Mouse (Mus musculus) forebrain, embryonic 13.5 days (tissue): ENCODE data around the gene Plk3. TPM values are rescaled to one million over a fixed set of nuclear protein-coding genes. Genes with fewer than 3 reads are reported as not detected.

Experiments
- ATAC-seq: fragments of 200-750 bp; cut with Nextera tagmentation; 2 replicates; pipeline ENCODE4 v1.8.0; 2017
- H3K27ac ChIP-seq: fragments of 300-500 bp; sonication (generic); 2 replicates; pipeline ENCODE4 v1.5.1; 2015; ENCODE audit warnings: inconsistent platforms, mild to moderate bottlenecking, moderate library complexity
- H3K27me3 ChIP-seq: fragments of 300-500 bp; sonication (generic); 2 replicates; pipeline ENCODE4 v1.6.1; 2015; ENCODE audit warnings: mild to moderate bottlenecking, inconsistent platforms
- H3K36me3 ChIP-seq: fragments of 300-500 bp; sonication (generic); 2 replicates; pipeline ENCODE4 v1.6.1; 2015; ENCODE audit warnings: mild to moderate bottlenecking, inconsistent platforms; ENCODE audit not compliant: poor library complexity, severe bottlenecking
- H3K4me1 ChIP-seq: fragments of 300-500 bp; sonication (generic); 2 replicates; pipeline ENCODE4 v1.6.1; 2015; ENCODE audit warnings: inconsistent platforms
- H3K4me2 ChIP-seq: fragments of 300-500 bp; sonication (generic); 2 replicates; pipeline ENCODE4 v1.6.1; 2015; ENCODE audit warnings: inconsistent platforms, mild to moderate bottlenecking, moderate library complexity
- H3K4me3 ChIP-seq: fragments of 300-500 bp; sonication (generic); 2 replicates; pipeline ENCODE4 v1.5.1; 2015; ENCODE audit warnings: mild to moderate bottlenecking, inconsistent platforms
- H3K9ac ChIP-seq: fragments of 300-500 bp; sonication (generic); 2 replicates; pipeline ENCODE4 v1.6.1; 2015; ENCODE audit warnings: mild to moderate bottlenecking, inconsistent platforms
- H3K9me3 ChIP-seq: fragments of 300-500 bp; sonication (generic); replicated peaks from 2 replicates; pipeline ENCODE4 v1.6.1; 2016; ENCODE audit warnings: inconsistent platforms
- whole genome bisulfite sequencing: fragments of 180-500 bp; shearing (Covaris S2); methylation state at CpG from one replicate; pipeline ENCODE4 v1.1.7; 2015; 5-methylcytosine and 5-hydroxymethylcytosine counted together
- polyA plus RNA-seq: library from polyadenylated mRNA; unstranded; fragments of >200 nt; fragmentation: Nextera tagmentation; extraction: Ambion mirVana; gene quantifications from 2 replicates; pipeline ENCODE4 v1.2.1, GENCODE M21; 2015

Plk3 gene
- polyA plus RNA-seq, 1 experiment from 2014 or later, result 11.4 TPM

DNA sequence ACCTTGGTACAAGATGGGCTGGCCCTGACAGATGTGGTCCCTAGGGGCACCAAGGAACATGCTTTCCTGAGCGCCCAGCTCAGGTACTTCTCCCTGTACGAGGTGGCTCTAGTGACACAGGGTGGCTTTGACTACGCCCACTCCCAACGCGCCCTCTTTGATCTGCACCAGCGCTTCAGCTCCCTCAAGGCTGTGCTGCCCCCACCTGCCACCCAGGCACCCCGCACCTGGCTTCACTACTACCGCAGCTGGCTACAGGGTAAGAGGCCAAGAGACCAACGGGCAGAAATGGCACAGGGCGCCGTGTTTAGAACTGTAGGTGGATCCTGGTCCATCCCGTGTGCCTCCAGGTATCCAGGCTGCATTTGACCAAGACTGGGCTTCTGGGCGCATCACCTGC, 23.5 kb downstream of the Plk3 start:
- no peak for ATAC-seq
- Histone ChIP-seq H3K9ac (no peak overlapping the region), H3K27ac (no peak overlapping the region), H3K4me1 (peaks cover 8% of the 10 kb centered on the region), H3K4me2 (no peak overlapping the region), H3K36me3 (peaks cover 50% of the 10 kb centered on the region), H3K9me3 (no peaks in the 10 kb centered on the region), H3K4me3 (no peak overlapping the region), H3K27me3 (no peaks in the 10 kb centered on the region)
- 95% methylated on average over 13 of the region's 13 CpGs for WGBS

DNA sequence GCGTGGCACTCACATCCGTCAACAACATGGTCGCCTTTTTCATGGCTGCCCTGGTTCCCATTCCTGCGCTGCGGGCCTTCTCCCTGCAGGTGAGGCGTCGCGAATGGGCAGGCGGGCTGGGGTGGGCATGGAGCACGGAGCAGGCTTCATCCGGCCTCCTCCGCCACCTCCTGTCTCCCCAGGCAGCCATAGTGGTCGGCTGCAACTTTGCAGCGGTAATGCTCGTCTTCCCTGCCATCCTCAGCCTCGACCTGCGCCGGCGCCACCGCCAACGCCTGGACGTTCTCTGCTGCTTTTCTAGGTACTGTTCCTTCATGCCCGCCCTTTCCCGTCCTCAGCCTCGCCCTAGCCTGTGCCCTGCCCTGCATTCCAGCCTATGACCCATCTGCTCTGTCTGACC, 24.4 kb downstream of the Plk3 start:
- no peak overlapping the region for H3K4me2 ChIP-seq
- H3K4me1 ChIP-seq, result peaks cover 17% of the 10 kb centered on the region
- H3K4me3 ChIP-seq, result no peak overlapping the region
- 93% methylated on average over 25 of the region's 25 CpGs for WGBS
- peaks cover 46% of the 10 kb centered on the region for H3K36me3 ChIP-seq
- no peaks in the 10 kb centered on the region for H3K9me3 ChIP-seq
- no peak for ATAC-seq
- no peak overlapping the region for H3K9ac ChIP-seq
- no peak overlapping the region for H3K27ac ChIP-seq
- no peaks in the 10 kb centered on the region for H3K27me3 ChIP-seq

DNA sequence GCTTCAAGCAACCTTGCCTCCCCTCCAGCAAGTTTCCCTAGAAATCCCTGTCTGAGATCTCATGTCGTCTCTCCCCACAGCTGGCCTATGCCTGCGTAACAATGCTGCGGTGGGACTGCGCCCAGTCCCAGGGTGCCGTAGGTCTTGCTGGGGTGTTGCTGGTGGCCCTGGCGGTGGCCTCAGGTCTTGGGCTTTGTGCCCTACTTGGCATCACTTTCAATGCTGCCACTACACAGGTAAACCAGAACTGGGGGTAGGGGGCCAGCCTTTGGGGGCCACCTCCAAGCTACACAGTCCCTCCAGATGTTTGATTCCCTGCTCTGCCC, 25.3 kb downstream of the Plk3 start:
- WGBS, result 96% methylated on average over 6 of the region's 6 CpGs
- Histone ChIP-seq H3K4me1 (peaks cover 17% of the 10 kb centered on the region), H3K36me3 (peaks cover 42% of the 10 kb centered on the region), H3K9me3 (no peaks in the 10 kb centered on the region), H3K9ac (no peak overlapping the region), H3K27ac (no peak overlapping the region), H3K4me2 (no peak overlapping the region), H3K4me3 (no peak overlapping the region), H3K27me3 (no peaks in the 10 kb centered on the region)
- ATAC-seq, result no peak

DNA sequence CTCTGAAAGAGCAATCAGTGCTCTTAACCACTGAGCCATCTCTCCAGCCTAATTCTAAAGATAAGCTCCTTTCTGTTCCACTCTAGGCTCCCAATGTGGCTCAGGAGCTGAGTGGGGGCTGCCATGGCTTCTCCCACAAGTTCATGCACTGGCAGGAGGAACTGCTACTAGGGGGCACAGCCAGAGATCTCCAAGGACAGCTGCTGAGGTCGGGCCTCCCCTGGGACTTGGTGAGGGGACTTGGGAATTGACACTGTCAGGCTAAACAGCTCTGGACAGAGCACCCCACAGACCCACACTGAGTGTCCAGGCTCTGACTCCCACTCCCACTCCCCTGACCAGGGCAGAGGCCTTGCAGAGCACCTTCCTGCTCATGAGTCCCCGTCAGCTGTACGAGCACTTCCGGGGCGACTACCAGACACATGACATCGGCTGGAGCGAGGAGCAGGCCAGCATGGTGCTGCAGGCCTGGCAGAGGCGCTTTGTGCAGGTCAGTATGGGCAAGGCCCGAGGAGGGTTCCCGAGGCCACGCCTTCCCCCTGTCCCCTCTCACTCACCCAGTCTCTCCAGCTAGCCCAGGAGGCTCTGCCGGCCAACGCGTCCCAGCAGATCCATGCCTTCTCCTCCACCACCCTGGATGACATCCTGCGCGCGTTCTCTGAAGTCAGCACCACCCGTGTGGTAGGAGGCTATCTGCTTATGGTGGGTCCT, 25.8 kb downstream of the Plk3 start:
- Histone ChIP-seq H3K4me1 (peaks cover 17% of the 10 kb centered on the region), H3K27me3 (no peaks in the 10 kb centered on the region), H3K27ac (no peak overlapping the region), H3K9me3 (no peaks in the 10 kb centered on the region), H3K9ac (no peak overlapping the region; the same call in 1 of the 2 replicates), H3K36me3 (peaks cover 42% of the 10 kb centered on the region), H3K4me3 (no peak overlapping the region), H3K4me2 (no peak overlapping the region)
- WGBS, result 94% methylated on average over 18 of the region's 18 CpGs
- ATAC-seq, result no peak

DNA sequence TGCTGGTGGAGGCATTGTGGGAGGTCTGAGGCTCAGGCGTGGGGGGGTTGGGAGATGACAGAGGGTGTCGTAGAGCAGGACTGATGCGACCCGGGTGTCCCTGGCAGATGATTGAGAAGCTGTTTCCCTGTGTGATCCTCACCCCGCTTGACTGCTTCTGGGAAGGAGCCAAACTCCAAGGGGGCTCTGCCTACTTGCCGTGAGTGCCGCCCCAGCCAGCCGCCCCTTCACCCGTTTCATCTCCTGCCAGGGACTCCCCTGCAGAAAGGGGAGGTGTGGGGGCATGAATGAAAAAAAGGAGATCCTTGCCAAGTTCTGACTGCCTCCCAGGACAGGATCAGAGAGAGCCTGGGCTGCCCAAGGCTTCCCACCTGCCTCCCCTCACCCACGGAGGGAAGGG, 28.6 kb downstream of the Plk3 start:
- Histone ChIP-seq H3K4me1 (peaks cover 17% of the 10 kb centered on the region), H3K36me3 (peaks cover 28% of the 10 kb centered on the region; the same call in 1 of the 2 replicates), H3K27me3 (no peaks in the 10 kb centered on the region), H3K4me2 (peak overlapping the region; percentile 13; the same call in 1 of the 2 replicates), H3K27ac (no peak overlapping the region), H3K9me3 (no peaks in the 10 kb centered on the region), H3K9ac (0 out of 2 replicates have a peak overlapping the region, but pooled peaks have one; percentile 40), H3K4me3 (no peak overlapping the region)
- 51% methylated on average over 10 of the region's 10 CpGs for WGBS
- ATAC-seq, result no peak

DNA sequence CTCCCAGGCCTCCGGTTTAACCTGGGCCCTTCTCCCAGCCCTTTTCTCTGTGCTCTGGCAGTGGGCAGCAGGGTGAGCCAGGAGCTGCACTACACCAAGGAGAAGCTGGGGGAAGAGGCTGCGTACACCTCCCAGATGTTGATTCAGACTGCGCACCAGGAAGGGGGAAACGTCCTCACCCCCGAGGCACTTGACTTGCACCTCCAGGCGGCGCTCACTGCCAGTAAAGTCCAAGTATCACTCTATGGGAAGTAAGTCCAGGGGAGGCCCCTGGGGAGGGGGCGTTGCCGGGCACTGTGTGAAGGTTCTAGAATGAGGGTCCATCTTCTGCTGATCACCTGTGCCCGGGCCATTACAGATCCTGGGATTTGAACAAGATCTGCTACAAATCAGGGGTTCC, 29.1 kb downstream of the Plk3 start:
- Histone ChIP-seq H3K9ac (no peak overlapping the region), H3K27me3 (no peaks in the 10 kb centered on the region), H3K9me3 (no peaks in the 10 kb centered on the region), H3K36me3 (peaks cover 24% of the 10 kb centered on the region; the same call in 1 of the 2 replicates), H3K4me1 (peaks cover 17% of the 10 kb centered on the region), H3K27ac (no peak overlapping the region), H3K4me2 (no peak overlapping the region), H3K4me3 (no peak overlapping the region)
- no peak for ATAC-seq
- 78% methylated on average over 10 of the region's 10 CpGs for WGBS

DNA sequence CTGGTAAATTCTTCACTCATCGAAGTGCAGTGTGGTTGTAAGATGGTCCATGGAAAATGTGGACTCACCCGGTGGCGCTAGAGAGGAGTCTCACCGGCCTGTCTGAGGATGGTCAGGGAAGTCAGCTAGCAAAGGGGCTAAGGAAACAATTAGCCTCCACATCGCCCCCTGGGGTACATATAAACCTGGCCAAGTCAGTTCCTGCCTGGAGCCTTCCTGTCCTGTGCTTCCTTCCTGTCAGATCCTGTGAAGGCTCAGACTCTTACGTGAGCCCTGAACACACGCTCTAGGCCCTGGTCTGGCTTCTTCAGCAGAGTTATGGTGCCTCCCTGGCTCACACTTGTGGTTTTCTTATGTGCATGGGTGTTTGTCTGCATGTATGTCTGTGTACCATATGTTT, 32.5 kb downstream of the Plk3 start:
- Histone ChIP-seq H3K9me3 (no peaks in the 10 kb centered on the region), H3K4me1 (peaks cover 41% of the 10 kb centered on the region), H3K36me3 (peaks cover 3% of the 10 kb centered on the region; the same call in 1 of the 2 replicates), H3K4me3 (no peak overlapping the region), H3K27me3 (peaks cover 9% of the 10 kb centered on the region), H3K9ac (no peak overlapping the region), H3K27ac (no peak overlapping the region), H3K4me2 (no peak overlapping the region)
- no peak for ATAC-seq
- WGBS, result 49% methylated on average over 7 of the region's 7 CpGs

DNA sequence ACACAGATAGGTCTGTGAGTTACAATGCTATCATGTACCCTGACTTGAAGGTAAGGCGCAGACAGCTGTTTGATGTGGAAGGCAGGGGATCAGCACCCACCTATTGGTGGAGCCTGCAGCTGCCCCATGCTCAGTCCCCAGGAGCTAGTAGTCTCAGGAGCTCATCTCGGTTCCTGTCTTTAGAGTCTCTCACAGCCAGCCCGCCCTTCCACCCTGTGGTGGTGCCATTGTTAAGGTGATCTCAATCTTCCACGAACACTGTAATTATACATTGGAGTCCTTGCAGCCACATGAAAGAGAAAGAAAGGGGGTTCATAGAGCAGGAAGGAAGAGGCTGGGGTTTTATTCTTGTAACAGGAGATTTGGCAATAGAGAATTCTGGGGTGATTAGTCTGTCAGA, 33.7 kb downstream of the Plk3 start:
- Histone ChIP-seq H3K36me3 (peaks cover 3% of the 10 kb centered on the region; the same call in 1 of the 2 replicates), H3K9ac (no peak overlapping the region), H3K27ac (no peak overlapping the region), H3K9me3 (no peaks in the 10 kb centered on the region), H3K4me2 (no peak overlapping the region), H3K4me1 (peaks cover 41% of the 10 kb centered on the region), H3K27me3 (peaks cover 9% of the 10 kb centered on the region), H3K4me3 (no peak overlapping the region)
- 61% methylated on average over 4 of the region's 4 CpGs for WGBS
- ATAC-seq, result no peak

DNA sequence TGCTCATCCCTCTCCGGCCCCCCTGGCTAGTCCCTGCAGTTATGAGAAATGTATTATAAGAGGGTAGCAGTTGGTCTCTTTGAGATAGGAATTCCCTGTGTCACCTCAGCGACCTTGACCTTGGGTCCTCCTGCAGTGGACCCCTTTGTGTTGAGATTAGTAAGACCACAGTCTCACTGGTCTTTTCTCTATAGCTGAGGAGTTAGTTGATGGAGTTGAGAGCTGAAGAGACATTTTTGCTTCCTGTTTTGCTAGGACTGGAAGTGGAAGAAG, 35.1 kb downstream of the Plk3 start:
- 59% methylated on average over 2 of the region's 2 CpGs for WGBS
- Histone ChIP-seq H3K27ac (no peak overlapping the region), H3K4me1 (peaks cover 33% of the 10 kb centered on the region), H3K9ac (no peak overlapping the region), H3K4me2 (peak overlapping the region; percentile 88; the same call in 1 of the 2 replicates), H3K27me3 (peaks cover 9% of the 10 kb centered on the region), H3K9me3 (no peaks in the 10 kb centered on the region), H3K4me3 (no peak overlapping the region), H3K36me3 (peaks cover 3% of the 10 kb centered on the region; the same call in 1 of the 2 replicates)
- no peak for ATAC-seq

DNA sequence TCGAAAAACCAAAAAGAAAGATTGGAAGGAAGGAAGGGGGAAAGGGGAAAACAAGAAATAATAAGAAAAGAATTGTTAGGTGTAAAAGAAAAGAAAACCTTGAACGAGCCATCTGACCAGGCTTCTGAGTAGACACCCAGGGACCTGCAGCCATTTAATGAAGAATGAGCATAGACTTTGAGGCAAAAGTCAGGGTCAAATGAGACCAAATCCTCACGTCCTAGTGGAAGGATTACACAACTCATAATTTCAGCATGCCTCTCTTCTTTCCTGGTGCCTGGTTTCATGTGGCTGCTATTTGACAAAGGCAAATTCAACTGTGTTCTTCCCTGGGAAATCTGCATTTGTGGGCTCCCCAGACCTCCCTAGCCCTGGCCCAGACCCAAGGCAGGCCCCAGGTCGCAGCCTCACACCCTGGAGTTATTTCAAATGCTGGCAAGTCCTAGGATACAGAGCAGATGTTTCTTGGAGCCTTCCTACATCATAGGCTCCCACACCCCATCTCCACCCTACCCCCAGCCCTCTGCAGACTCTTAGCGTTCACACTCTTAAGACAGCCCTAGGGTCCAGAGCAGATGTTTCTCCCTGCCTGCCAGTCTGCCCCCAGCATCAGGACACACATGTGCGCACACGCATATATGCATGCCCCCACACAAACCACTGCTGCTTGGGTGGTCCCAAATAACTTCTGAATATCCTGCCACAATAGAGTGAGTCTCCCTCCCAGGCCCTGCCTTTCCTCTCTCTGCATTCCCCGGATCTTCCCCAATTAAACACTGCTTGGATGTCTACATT, 35.6 kb downstream of the Plk3 start:
- WGBS, result 57% methylated on average over 8 of the region's 8 CpGs
- peaks cover 9% of the 10 kb centered on the region for H3K27me3 ChIP-seq
- peak overlapping the region; percentile 88 for H3K4me2 ChIP-seq
- H3K36me3 ChIP-seq, result peaks cover 3% of the 10 kb centered on the region; the same call in 1 of the 2 replicates
- ATAC-seq, result no peak
- peaks cover 33% of the 10 kb centered on the region for H3K4me1 ChIP-seq
- no peak overlapping the region for H3K9ac ChIP-seq
- no peak overlapping the region for H3K27ac ChIP-seq
- H3K9me3 ChIP-seq, result no peaks in the 10 kb centered on the region
- 0 out of 2 replicates have a peak overlapping the region, but pooled peaks have one; percentile 53 for H3K4me3 ChIP-seq

DNA sequence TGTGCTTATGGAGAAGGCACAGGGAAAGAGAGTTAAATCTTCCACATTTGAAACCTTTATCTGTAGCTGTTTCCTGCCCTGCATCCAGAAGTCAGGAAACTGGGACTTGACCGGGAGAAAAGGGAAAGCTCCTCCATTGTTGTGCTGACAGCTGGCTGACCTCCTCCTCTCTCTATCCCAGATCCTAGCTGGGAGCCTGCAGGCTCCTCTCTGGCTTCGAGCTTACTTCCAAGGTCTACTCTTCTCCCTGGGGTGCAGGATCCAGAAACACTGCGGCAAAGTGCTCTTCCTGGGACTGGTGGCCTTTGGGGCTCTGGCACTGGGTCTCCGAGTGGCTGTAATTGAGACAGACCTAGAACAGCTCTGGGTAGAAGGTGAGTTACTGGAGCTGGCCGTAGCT, 37.1 kb downstream of the Plk3 start:
- 17% methylated on average over 5 of the region's 5 CpGs for WGBS
- Histone ChIP-seq H3K9me3 (no peaks in the 10 kb centered on the region), H3K27ac (no peak overlapping the region), H3K27me3 (peaks cover 9% of the 10 kb centered on the region), H3K4me1 (peaks cover 33% of the 10 kb centered on the region), H3K9ac (peak overlapping the region; percentile 53), H3K4me2 (peak overlapping the region; percentile 88), H3K4me3 (peak overlapping the region; percentile 53), H3K36me3 (peaks cover 3% of the 10 kb centered on the region; the same call in 1 of the 2 replicates)
- no peak for ATAC-seq

DNA sequence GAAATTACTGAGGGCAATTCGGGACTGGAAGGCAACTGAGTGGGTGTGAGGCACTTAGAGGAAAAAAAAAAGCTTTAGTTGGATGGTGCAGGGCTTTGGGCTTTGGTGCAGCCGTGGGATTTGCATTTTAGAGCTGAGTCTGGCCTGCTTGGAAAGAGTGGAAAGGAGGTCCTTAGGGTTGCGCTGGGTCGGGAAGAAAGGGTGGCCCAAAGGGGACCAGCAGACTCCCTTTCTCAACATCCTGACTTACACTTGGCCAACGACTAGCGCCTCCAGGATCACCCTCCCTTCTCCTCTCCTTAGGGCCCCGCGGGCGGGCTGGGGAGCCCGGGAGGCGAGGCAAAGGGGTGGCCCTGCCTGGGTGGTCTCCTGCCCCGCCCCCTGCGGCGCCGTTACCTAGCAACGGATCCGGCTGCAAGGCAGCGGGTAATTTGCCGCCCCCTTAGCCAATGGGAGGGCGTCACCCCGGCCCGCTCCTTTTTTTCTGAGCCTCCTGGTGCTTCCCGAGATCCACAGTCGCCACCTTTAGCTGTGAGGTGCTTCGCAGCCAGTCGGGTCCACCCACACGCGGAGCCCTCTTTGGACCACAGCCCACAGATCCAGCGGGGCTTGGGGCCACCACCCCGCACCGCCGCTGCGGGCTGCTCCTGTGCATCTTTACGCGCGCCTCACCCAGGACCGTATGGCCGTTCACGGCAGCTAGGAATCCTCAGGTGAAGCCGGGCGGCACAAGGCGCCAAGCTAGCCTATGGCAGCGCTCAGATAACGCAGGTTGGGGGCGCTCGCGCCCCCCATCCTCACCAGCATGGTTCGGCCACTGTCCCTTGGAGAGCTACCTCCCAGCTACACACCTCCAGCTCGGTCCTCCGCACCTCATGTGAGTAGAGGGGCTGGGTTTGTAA, 38.0 kb downstream of the Plk3 start, which contains the start of gene Ptch2:
TSS of gene Ptch2 (plus strand) at position 525 of the 902 bp plus-strand sequence.
- Histone ChIP-seq H3K9me3 (no peaks in the 10 kb centered on the region), H3K36me3 (no peaks in the 10 kb centered on the region), H3K27ac (peak within 1 kb of the TSS; percentile 7), H3K4me3 (peak within 1 kb of the TSS; percentile 53), H3K4me1 (peaks cover 33% of the 10 kb centered on the region), H3K27me3 (peaks cover 9% of the 10 kb centered on the region), H3K9ac (peak within 1 kb of the TSS; percentile 53), H3K4me2 (peak within 1 kb of the TSS; percentile 88)
- peak; percentile 88 for ATAC-seq
- WGBS, result under 1% methylated on average over 40 of the region's 50 CpGs
